Mouse (Mus musculus) c-Kit-negative CD71-positive TER-119-positive erythroid progenitor cells, embryonic 14.5 days (primary cell): ENCODE results near the gene Olfr1356.
"Not testable (repeated sequence)": the region's sequence is repeated elsewhere in the genome, so short reads cannot be mapped to it uniquely, and the experiment has no call there.

Experiments
- DNase-seq: peaks from one replicate; pipeline ENCODE4 v3.0.0-alpha.2; 2013; ENCODE audit warnings: low read depth, low spot score

The Olfr1356 gene

GRCm38 (mm10) chr10:78852066-78852465, at the start of gene Olfr1356:
TSS of gene Olfr1356 (minus strand) at chr10:78852166.
- no peak for DNase-seq

- DNase-seq, result no peak
Measured at GRCm38 (mm10) chr10:78875240-78875639, 23.3 kb upstream of the Olfr1356 start, which contains the start of gene Olfr1355. TSS of gene Olfr1355 (plus strand) at chr10:78875540.

- DNase-seq, result not testable (repeated sequence)
Measured at GRCm38 (mm10) chr10:78840456-78840855, 11.5 kb downstream of the Olfr1356 start.

GRCm38 (mm10) chr10:78812358-78813060, 39.5 kb downstream of the Olfr1356 start:
- DNase-seq, result no peak

GRCm38 (mm10) chr10:78801449-78801848, 50.5 kb downstream of the Olfr1356 start:
- DNase-seq, result no peak
